Mouse (Mus musculus): ENCODE measurements around the gene Golt1a.

GRCm38 (mm10) chr1:133280537-133280936 lies 29.1 kb upstream of the Golt1a start:
- no peak for TF ChIP-seq ETS1 (conservative IDR thresholded peaks at IDR 0.05; ENCODE audit: low read depth, low read length)
- no peak for TF ChIP-seq JUN (IDR thresholded peaks at IDR 0.05; ENCODE audit: insufficient read depth, low read depth, low read length)
- no peak for TF ChIP-seq CHD1 (IDR thresholded peaks at IDR 0.05; ENCODE audit: low read depth, low read length)
- no peak for TF ChIP-seq RAD21 (IDR thresholded peaks at IDR 0.05; ENCODE audit: low read depth, low read length)
- TF ChIP-seq MYC (IDR thresholded peaks at IDR 0.05; ENCODE audit: low read depth, low read length): no peak
- TF ChIP-seq PAX5 (IDR thresholded peaks at IDR 0.05; ENCODE audit: low read length): no peak
- no peak for TF ChIP-seq POLR2A (IDR thresholded peaks at IDR 0.05; ENCODE audit: low read depth, low read length)
- no peak for TF ChIP-seq JUND (conservative IDR thresholded peaks at IDR 0.05; ENCODE audit: low read depth, low read length)
